Mouse (Mus musculus) neural tube, embryonic 14.5 days (tissue): ENCODE data around the gene Cyb5r1. TPM values are rescaled to one million over a fixed set of nuclear protein-coding genes. Genes with fewer than 3 reads are reported as not detected.

Experiments
- ATAC-seq: fragments of 200-750 bp; cut with Nextera tagmentation; 2 replicates; pipeline ENCODE4 v1.8.0; 2017; ENCODE audit warnings: low read depth, mild to moderate bottlenecking, moderate TSS enrichment, moderate library complexity
- H3K27ac ChIP-seq: fragments of 300-500 bp; sonication (generic); 2 replicates; pipeline ENCODE4 v1.5.1; 2014; ENCODE audit warnings: low read depth, mild to moderate bottlenecking, control low read depth, low read length, moderate library complexity, mixed read lengths
- H3K27me3 ChIP-seq: fragments of 300-500 bp; sonication (generic); 2 replicates; pipeline ENCODE4 v1.6.1; 2014; ENCODE audit warnings: low read length; ENCODE audit not compliant: control insufficient read depth, insufficient read depth
- H3K36me3 ChIP-seq: fragments of 300-500 bp; sonication (generic); 2 replicates; pipeline ENCODE4 v1.6.1; 2014; ENCODE audit warnings: low read length, mixed read lengths; ENCODE audit not compliant: control insufficient read depth, insufficient read depth
- H3K4me1 ChIP-seq: fragments of 300-500 bp; sonication (generic); 2 replicates; pipeline ENCODE4 v1.6.1; 2014; ENCODE audit warnings: low read length; ENCODE audit not compliant: control insufficient read depth, insufficient read depth
- H3K4me2 ChIP-seq: fragments of 300-500 bp; sonication (generic); 2 replicates; pipeline ENCODE4 v1.6.1; 2014; ENCODE audit warnings: mild to moderate bottlenecking, low read depth, low read length, control low read depth
- H3K4me3 ChIP-seq: fragments of 300-500 bp; sonication (generic); 2 replicates; pipeline ENCODE4 v1.5.1; 2014; ENCODE audit warnings: low read depth, low read length, control low read depth, mixed read lengths
- H3K9ac ChIP-seq: fragments of 300-500 bp; sonication (generic); replicated peaks from 2 replicates; pipeline ENCODE4 v1.6.1; 2014; ENCODE audit warnings: low read depth, mild to moderate bottlenecking, control low read depth, low read length, mixed read lengths
- H3K9me3 ChIP-seq: fragments of 300-500 bp; sonication (generic); 2 replicates; pipeline ENCODE4 v1.6.1; 2016; ENCODE audit warnings: low read length; ENCODE audit not compliant: control insufficient read depth
- WGBS: fragments of 180-500 bp; shearing (Covaris S2); extraction: QIAGEN DNeasy Blood & Tissue Kit; methylation state at CpG from one replicate; pipeline ENCODE4 v1.1.7; 2014; 5-methylcytosine and 5-hydroxymethylcytosine counted together
- polyA plus RNA-seq: library from polyadenylated mRNA; unstranded; fragments of >200 nt; fragmentation: Nextera tagmentation; extraction: Ambion mirVana; gene quantifications from 2 replicates; pipeline ENCODE4 v1.2.1, GENCODE M21; 2014

The Cyb5r1 gene
- polyA plus RNA-seq, 1 experiment from 2014 or later: 16.2 TPM

- Histone ChIP-seq H3K9ac (no peak overlapping the region), H3K36me3 (peaks cover 22% of the 10 kb centered on the region), H3K9me3 (no peaks in the 10 kb centered on the region), H3K4me1 (peaks cover 5% of the 10 kb centered on the region), H3K27ac (no peak overlapping the region), H3K4me3 (no peak overlapping the region), H3K27me3 (no peaks in the 10 kb centered on the region), H3K4me2 (no peak overlapping the region)
- 100% methylated on average over 1 of the region's 1 CpGs for WGBS
- ATAC-seq: no peak
Observed at GRCm38 (mm10) chr1:134460294-134461284, 55.2 kb downstream of the Cyb5r1 start.

Other genes starting within 250 kb of the Cyb5r1 start
- 2.1 and 2.7 TPM in 2 replicates for gene Chil1, start 223.4 kb upstream of the Cyb5r1 start, polyA plus RNA-seq
- gene Mybph, start 212.1 kb upstream of the Cyb5r1 start, polyA plus RNA-seq: 0.33 and 0.35 TPM in 2 replicates
- 12.2 and 14.0 TPM in 2 replicates for gene Adora1, start 170.1 kb upstream of the Cyb5r1 start, polyA plus RNA-seq
- gene Myog, start 115.6 kb upstream of the Cyb5r1 start, polyA plus RNA-seq: 0.76 and 0.80 TPM in 2 replicates
- 22.4 and 24.2 TPM in 2 replicates for gene Ppfia4, start 72.6 kb upstream of the Cyb5r1 start, polyA plus RNA-seq
- gene Tmem183a, start 43.6 kb upstream of the Cyb5r1 start, polyA plus RNA-seq: 120 and 122 TPM in 2 replicates
- not detected in 2 replicates for gene 4933406M09Rik, start 19.6 kb upstream of the Cyb5r1 start, polyA plus RNA-seq
- 84.4 and 87.4 TPM in 2 replicates for gene Adipor1, start 9.8 kb downstream of the Cyb5r1 start, polyA plus RNA-seq
- 29.0 and 39.4 TPM in 2 replicates for gene Klhl12, start 50.0 kb downstream of the Cyb5r1 start, polyA plus RNA-seq
- gene Rabif, start 89.1 kb downstream of the Cyb5r1 start, polyA plus RNA-seq: 78.1 and 83.3 TPM in 2 replicates
- not detected in 2 replicates for gene Mgat4e, start 144.1 kb downstream of the Cyb5r1 start, polyA plus RNA-seq
- gene Kdm5b, start 154.6 kb downstream of the Cyb5r1 start, polyA plus RNA-seq: 89.9 and 106 TPM in 2 replicates
- gene Syt2, start 241.1 kb downstream of the Cyb5r1 start, polyA plus RNA-seq: 15.6 and 18.3 TPM in 2 replicates